Mouse (Mus musculus) lung, embryonic 15.5 days (tissue): ENCODE measurements around the gene Mgat5. TPM values are rescaled to one million over a fixed set of nuclear protein-coding genes. Genes with fewer than 3 reads are reported as not detected.

ENCODE experiments used
- ATAC-seq: fragments of 200-750 bp; cut with Nextera tagmentation; 2 replicates; pipeline ENCODE4 v1.8.0; 2017; ENCODE audit warnings: moderate number of reproducible peaks, borderline replicate concordance; ENCODE audit not compliant: low FRiP score, low TSS enrichment; ENCODE audit errors: extremely low read depth
- H3K27ac ChIP-seq: fragments of 300-500 bp; sonication (generic); 2 replicates; pipeline ENCODE4 v1.5.1; 2015; ENCODE audit warnings: moderate library complexity, mild to moderate bottlenecking, inconsistent platforms
- H3K27me3 ChIP-seq: fragments of 300-500 bp; sonication (generic); 2 replicates; pipeline ENCODE4 v1.6.1; 2015; ENCODE audit warnings: inconsistent platforms
- H3K36me3 ChIP-seq: fragments of 300-500 bp; sonication (generic); 2 replicates; pipeline ENCODE4 v1.6.1; 2015; ENCODE audit warnings: inconsistent platforms
- H3K4me1 ChIP-seq: fragments of 300-500 bp; sonication (generic); 2 replicates; pipeline ENCODE4 v1.6.1; 2015; ENCODE audit warnings: inconsistent platforms
- H3K4me2 ChIP-seq: fragments of 300-500 bp; sonication (generic); 2 replicates; pipeline ENCODE4 v1.6.1; 2015; ENCODE audit warnings: inconsistent platforms, mild to moderate bottlenecking, moderate library complexity
- H3K4me3 ChIP-seq: fragments of 300-500 bp; sonication (generic); 2 replicates; pipeline ENCODE4 v1.5.1; 2015; ENCODE audit warnings: mild to moderate bottlenecking, inconsistent platforms
- H3K9ac ChIP-seq: fragments of 300-500 bp; sonication (generic); 2 replicates; pipeline ENCODE4 v1.6.1; 2015; ENCODE audit warnings: inconsistent platforms
- H3K9me3 ChIP-seq: fragments of 300-500 bp; sonication (generic); 2 replicates; pipeline ENCODE4 v1.6.1; 2016; ENCODE audit warnings: inconsistent platforms
- WGBS: fragments of 180-500 bp; shearing (Covaris S2); methylation state at CpG from one replicate; pipeline ENCODE4 v1.1.7; 2015; 5-methylcytosine and 5-hydroxymethylcytosine counted together
- polyA plus RNA-seq: library from polyadenylated mRNA; unstranded; fragments of >200 nt; fragmentation: Nextera tagmentation; extraction: Ambion mirVana; gene quantifications from 2 replicates; pipeline ENCODE4 v1.2.1, GENCODE M21; 2015

Mgat5 gene
- polyA plus RNA-seq, 1 experiment from 2014 or later = 4.1 TPM

GRCm38 (mm10) chr1:127270273-127271020 lies 65.6 kb downstream of the Mgat5 start:
- Histone ChIP-seq H3K36me3 (no peaks in the 10 kb centered on the region), H3K4me2 (no peak overlapping the region), H3K4me1 (peaks cover 4% of the 10 kb centered on the region; the same call in 1 of the 2 replicates), H3K9me3 (no peaks in the 10 kb centered on the region), H3K4me3 (no peak overlapping the region), H3K9ac (no peak overlapping the region), H3K27me3 (no peaks in the 10 kb centered on the region), H3K27ac (no peak overlapping the region)
- ATAC-seq = no peak; the same call in 1 of the 2 replicates
- 60% methylated on average over 13 of the region's 13 CpGs for WGBS

GRCm38 (mm10) chr1:127271156-127271555 lies 66.3 kb downstream of the Mgat5 start:
- no peak overlapping the region for H3K9ac ChIP-seq
- H3K4me1 ChIP-seq = peaks cover 4% of the 10 kb centered on the region; the same call in 1 of the 2 replicates
- no peak overlapping the region for H3K4me3 ChIP-seq
- no peak for ATAC-seq
- H3K27ac ChIP-seq = no peak overlapping the region
- H3K4me2 ChIP-seq = no peak overlapping the region
- no peaks in the 10 kb centered on the region for H3K27me3 ChIP-seq
- no peaks in the 10 kb centered on the region for H3K9me3 ChIP-seq
- WGBS = 87% methylated on average over 4 of the region's 4 CpGs
- no peaks in the 10 kb centered on the region for H3K36me3 ChIP-seq

- Histone ChIP-seq H3K9me3 (no peaks in the 10 kb centered on the region), H3K4me3 (no peak overlapping the region), H3K4me1 (peaks cover 4% of the 10 kb centered on the region; the same call in 1 of the 2 replicates), H3K27me3 (no peaks in the 10 kb centered on the region), H3K27ac (no peak overlapping the region), H3K9ac (no peak overlapping the region), H3K36me3 (no peaks in the 10 kb centered on the region), H3K4me2 (no peak overlapping the region)
- WGBS = 73% methylated on average over 5 of the region's 5 CpGs
- no peak for ATAC-seq
Measured at GRCm38 (mm10) chr1:127273363-127273762, 68.5 kb downstream of the Mgat5 start.

GRCm38 (mm10) chr1:127275572-127276324 lies 70.9 kb downstream of the Mgat5 start:
- H3K4me3 ChIP-seq = no peak overlapping the region
- no peaks in the 10 kb centered on the region for H3K27me3 ChIP-seq
- ATAC-seq = no peak
- H3K4me1 ChIP-seq = no peaks in the 10 kb centered on the region
- H3K4me2 ChIP-seq = no peak overlapping the region
- H3K9ac ChIP-seq = no peak overlapping the region
- 85% methylated on average over 3 of the region's 3 CpGs for WGBS
- no peaks in the 10 kb centered on the region for H3K9me3 ChIP-seq
- no peaks in the 10 kb centered on the region for H3K36me3 ChIP-seq
- H3K27ac ChIP-seq = no peak overlapping the region

- H3K27ac ChIP-seq = no peak overlapping the region
- no peak overlapping the region for H3K4me3 ChIP-seq
- no peak overlapping the region for H3K9ac ChIP-seq
- H3K4me2 ChIP-seq = no peak overlapping the region
- no peak for ATAC-seq
- H3K36me3 ChIP-seq = no peaks in the 10 kb centered on the region
- WGBS = 88% methylated on average over 3 of the region's 3 CpGs
- H3K4me1 ChIP-seq = no peaks in the 10 kb centered on the region
- no peaks in the 10 kb centered on the region for H3K27me3 ChIP-seq
- H3K9me3 ChIP-seq = no peaks in the 10 kb centered on the region
Measured at GRCm38 (mm10) chr1:127278067-127278466, 73.3 kb downstream of the Mgat5 start.

- WGBS = 92% methylated on average over 1 of the region's 1 CpGs
- H3K4me2 ChIP-seq = no peak overlapping the region
- H3K27ac ChIP-seq = no peak overlapping the region
- no peak for ATAC-seq
- no peak overlapping the region for H3K9ac ChIP-seq
- H3K9me3 ChIP-seq = no peaks in the 10 kb centered on the region
- H3K4me3 ChIP-seq = no peak overlapping the region
- no peaks in the 10 kb centered on the region for H3K27me3 ChIP-seq
- H3K36me3 ChIP-seq = no peaks in the 10 kb centered on the region
- H3K4me1 ChIP-seq = no peaks in the 10 kb centered on the region
Measured at GRCm38 (mm10) chr1:127280256-127280655, 75.4 kb downstream of the Mgat5 start.

- H3K27ac ChIP-seq = no peak overlapping the region
- 79% methylated on average over 3 of the region's 3 CpGs for WGBS
- H3K36me3 ChIP-seq = no peaks in the 10 kb centered on the region
- no peaks in the 10 kb centered on the region for H3K9me3 ChIP-seq
- H3K4me1 ChIP-seq = no peaks in the 10 kb centered on the region
- H3K4me2 ChIP-seq = no peak overlapping the region
- no peak overlapping the region for H3K4me3 ChIP-seq
- H3K27me3 ChIP-seq = no peaks in the 10 kb centered on the region
- ATAC-seq = no peak
- no peak overlapping the region for H3K9ac ChIP-seq
Measured at GRCm38 (mm10) chr1:127284975-127285374, 80.2 kb downstream of the Mgat5 start.

- H3K4me1 ChIP-seq = no peaks in the 10 kb centered on the region
- no peak for ATAC-seq
- 83% methylated on average over 6 of the region's 6 CpGs for WGBS
- H3K36me3 ChIP-seq = no peaks in the 10 kb centered on the region
- no peaks in the 10 kb centered on the region for H3K9me3 ChIP-seq
- no peak overlapping the region for H3K4me2 ChIP-seq
- no peak overlapping the region for H3K9ac ChIP-seq
- no peak overlapping the region for H3K4me3 ChIP-seq
- H3K27ac ChIP-seq = no peak overlapping the region
- H3K27me3 ChIP-seq = no peaks in the 10 kb centered on the region
Measured at GRCm38 (mm10) chr1:127287505-127287904, 82.7 kb downstream of the Mgat5 start.

GRCm38 (mm10) chr1:127290879-127291278 lies 86.1 kb downstream of the Mgat5 start:
- no peaks in the 10 kb centered on the region for H3K36me3 ChIP-seq
- H3K27me3 ChIP-seq = no peaks in the 10 kb centered on the region
- ATAC-seq = no peak
- H3K4me1 ChIP-seq = no peaks in the 10 kb centered on the region
- no peak overlapping the region for H3K4me3 ChIP-seq
- H3K9me3 ChIP-seq = no peaks in the 10 kb centered on the region
- no peak overlapping the region for H3K4me2 ChIP-seq
- no peak overlapping the region for H3K9ac ChIP-seq
- WGBS = 53% methylated on average over 9 of the region's 9 CpGs
- no peak overlapping the region for H3K27ac ChIP-seq

GRCm38 (mm10) chr1:127291721-127292120 lies 86.9 kb downstream of the Mgat5 start:
- no peaks in the 10 kb centered on the region for H3K36me3 ChIP-seq
- no peak overlapping the region for H3K9ac ChIP-seq
- H3K9me3 ChIP-seq = no peaks in the 10 kb centered on the region
- ATAC-seq = no peak
- H3K4me2 ChIP-seq = no peak overlapping the region
- H3K4me1 ChIP-seq = no peaks in the 10 kb centered on the region
- H3K27ac ChIP-seq = no peak overlapping the region
- H3K4me3 ChIP-seq = no peak overlapping the region
- no peaks in the 10 kb centered on the region for H3K27me3 ChIP-seq

- no peaks in the 10 kb centered on the region for H3K36me3 ChIP-seq
- no peaks in the 10 kb centered on the region for H3K9me3 ChIP-seq
- ATAC-seq = no peak
- H3K27me3 ChIP-seq = no peaks in the 10 kb centered on the region
- 50% methylated on average over 5 of the region's 5 CpGs for WGBS
- no peak overlapping the region for H3K9ac ChIP-seq
- H3K4me2 ChIP-seq = no peak overlapping the region
- H3K4me1 ChIP-seq = no peaks in the 10 kb centered on the region
- H3K4me3 ChIP-seq = no peak overlapping the region
- H3K27ac ChIP-seq = no peak overlapping the region
Measured at GRCm38 (mm10) chr1:127293286-127293685, 88.5 kb downstream of the Mgat5 start.

- ATAC-seq = no peak
- 71% methylated on average over 3 of the region's 3 CpGs for WGBS
- no peaks in the 10 kb centered on the region for H3K4me1 ChIP-seq
- no peak overlapping the region for H3K27ac ChIP-seq
- H3K4me2 ChIP-seq = no peak overlapping the region
- no peak overlapping the region for H3K4me3 ChIP-seq
- no peaks in the 10 kb centered on the region for H3K27me3 ChIP-seq
- no peak overlapping the region for H3K9ac ChIP-seq
- H3K36me3 ChIP-seq = no peaks in the 10 kb centered on the region
- no peaks in the 10 kb centered on the region for H3K9me3 ChIP-seq
Measured at GRCm38 (mm10) chr1:127296815-127297214, 92.0 kb downstream of the Mgat5 start.
